Mouse (Mus musculus) lung, adult 2 months (tissue): ENCODE data around the gene Adad2. TPM values are rescaled to one million over a fixed set of nuclear protein-coding genes. Genes with fewer than 3 reads are reported as not detected.

Experiments
- DNase-seq: peaks from one replicate; pipeline ENCODE4 v3.0.0; 2022
- H3K4me1 ChIP-seq: fragments of 200-500 bp; 2 replicates; pipeline ENCODE4 v1.6.1; 2011; ENCODE audit warnings: low read length; ENCODE audit not compliant: control insufficient read depth, insufficient read depth
- H3K4me3 ChIP-seq: fragments of 200-500 bp; replicated peaks from 2 replicates; pipeline ENCODE3; 2011; ENCODE audit warnings: low read depth, mild to moderate bottlenecking, control low read depth, low read length; ENCODE audit errors: extremely low read depth
- CTCF ChIP-seq: fragments of 200-500 bp; IDR thresholded peaks from 2 replicates; pipeline ENCODE4 v1.5.1; 2011; ENCODE audit warnings: mild to moderate bottlenecking, low read length, control low read depth; ENCODE audit not compliant: insufficient read depth
- POLR2A ChIP-seq: fragments of 200-500 bp; IDR thresholded peaks from 2 replicates; pipeline ENCODE4 v1.6.1; 2011; ENCODE audit warnings: low read depth, mild to moderate bottlenecking, control low read depth, low read length, borderline replicate concordance; ENCODE audit errors: extremely low read depth
- WGBS: fragments of 180-500 bp; shearing (Covaris S2); methylation state at CpG from one replicate; pipeline ENCODE4 v1.1.7; 2018; 5-methylcytosine and 5-hydroxymethylcytosine counted together
- polyA plus RNA-seq: library from polyadenylated mRNA; depleted of rRNA; stranded (reverse); fragments of >200 nt; gene quantifications from 2 replicates; pipeline ENCODE4 v1.2.3, GENCODE M21; 2012

Gene Adad2
- polyA plus RNA-seq, 1 experiment: not detected

GRCm38 (mm10) chr8:119615096-119615495, 2.5 kb downstream of the Adad2 start:
- no peaks in the 10 kb centered on the region for H3K4me1 ChIP-seq
- 76% methylated on average over 14 of the region's 14 CpGs for WGBS
- no peak overlapping the region for H3K4me3 ChIP-seq
- no peak for DNase-seq
- no peak for TF ChIP-seq POLR2A

- no peak overlapping the region for H3K4me3 ChIP-seq
- WGBS: 70% methylated on average over 7 of the region's 7 CpGs
- DNase-seq: no peak
- no peaks in the 10 kb centered on the region for H3K4me1 ChIP-seq
- no peak for TF ChIP-seq POLR2A
- TF ChIP-seq CTCF: no peak
These were observed 3.8 kb downstream of the Adad2 start for GRCm38 (mm10) chr8:119616358-119616757.

GRCm38 (mm10) chr8:119616811-119617210, 4.3 kb downstream of the Adad2 start:
- Histone ChIP-seq H3K4me1 (no peaks in the 10 kb centered on the region), H3K4me3 (no peak overlapping the region)
- WGBS: 90% methylated on average over 4 of the region's 4 CpGs
- TF ChIP-seq CTCF: no peak
- no peak for TF ChIP-seq POLR2A
- no peak for DNase-seq

GRCm38 (mm10) chr8:119617586-119617985, 5.0 kb downstream of the Adad2 start:
- TF ChIP-seq CTCF: no peak
- TF ChIP-seq POLR2A: no peak
- WGBS: 72% methylated on average over 5 of the region's 5 CpGs
- Histone ChIP-seq H3K4me3 (no peak overlapping the region), H3K4me1 (no peaks in the 10 kb centered on the region)
- DNase-seq: no peak

GRCm38 (mm10) chr8:119618887-119619286, 6.3 kb downstream of the Adad2 start:
- TF ChIP-seq POLR2A: no peak
- TF ChIP-seq CTCF: no peak
- DNase-seq: no peak
- WGBS: 34% methylated on average over 5 of the region's 5 CpGs
- no peaks in the 10 kb centered on the region for H3K4me1 ChIP-seq
- H3K4me3 ChIP-seq: no peak overlapping the region

GRCm38 (mm10) chr8:119620116-119620840, 7.7 kb downstream of the Adad2 start:
- no peak for TF ChIP-seq POLR2A
- TF ChIP-seq CTCF: no peak
- Histone ChIP-seq H3K4me1 (no peaks in the 10 kb centered on the region), H3K4me3 (no peak overlapping the region)
- WGBS: 62% methylated on average over 6 of the region's 6 CpGs
- no peak for DNase-seq

- 81% methylated on average over 14 of the region's 14 CpGs for WGBS
- no peak overlapping the region for H3K4me3 ChIP-seq
- TF ChIP-seq CTCF: no peak
- no peak for TF ChIP-seq POLR2A
- DNase-seq: no peak
- no peaks in the 10 kb centered on the region for H3K4me1 ChIP-seq
These were observed 8.4 kb downstream of the Adad2 start for GRCm38 (mm10) chr8:119620848-119621465.

- TF ChIP-seq CTCF (no peak), POLR2A (no peak)
- WGBS: 59% methylated on average over 4 of the region's 4 CpGs
- no peak overlapping the region for H3K4me3 ChIP-seq
- no peaks in the 10 kb centered on the region for H3K4me1 ChIP-seq
- DNase-seq: no peak
These were observed 10.0 kb downstream of the Adad2 start for GRCm38 (mm10) chr8:119622555-119622954.

GRCm38 (mm10) chr8:119623061-119623460, 10.5 kb downstream of the Adad2 start:
- WGBS: 81% methylated on average over 8 of the region's 8 CpGs

GRCm38 (mm10) chr8:119623744-119624143, 11.2 kb downstream of the Adad2 start:
- H3K4me3 ChIP-seq: no peak overlapping the region
- TF ChIP-seq POLR2A (no peak), CTCF (no peak)
- H3K4me1 ChIP-seq: no peaks in the 10 kb centered on the region
- WGBS: 70% methylated on average over 1 of the region's 1 CpGs
- DNase-seq: no peak

More at GRCm38 (mm10) chr8:119623061-119623460, 10.5 kb downstream of the Adad2 start:
- no peak for TF ChIP-seq CTCF
- no peak for TF ChIP-seq POLR2A
- H3K4me3 ChIP-seq: no peak overlapping the region
- DNase-seq: no peak
- H3K4me1 ChIP-seq: no peaks in the 10 kb centered on the region
